Mouse (Mus musculus): ENCODE measurements around the gene C1ql1. TPM values are rescaled to one million over a fixed set of nuclear protein-coding genes. Genes with fewer than 3 reads are reported as not detected.
A peak's percentile ranks its signal among the peaks of the same experiment; 100 is the strongest.
"Not testable (repeated sequence)": the region's sequence is repeated elsewhere in the genome, so short reads cannot be mapped to it uniquely, and the experiment has no call there.

Gene C1ql1
- polyA plus RNA-seq, 1 experiment from 2014 or later, result 6.8 TPM

- Histone ChIP-seq H3K9ac (replicated peaks; ENCODE audit: low read depth, low read length) (no peak overlapping the region), H3K27ac (ENCODE audit: low read depth, low read length) (no peak overlapping the region), H3K9me3 (ENCODE audit: control insufficient read depth, low read length) (no peaks in the 10 kb centered on the region), H3K4me1 (ENCODE audit: control insufficient read depth, insufficient read depth, low read length) (no peaks in the 10 kb centered on the region), H3K27me3 (ENCODE audit: control insufficient read depth, insufficient read depth, low read length) (peaks cover 3% of the 10 kb centered on the region; the same call in 1 of the 2 replicates), H3K36me3 (ENCODE audit: control insufficient read depth, insufficient read depth, low read length) (no peaks in the 10 kb centered on the region), H3K4me3 (ENCODE audit: low read depth, low read length) (no peak overlapping the region), H3K4me2 (ENCODE audit: low read depth, low read length) (no peak overlapping the region)
- ATAC-seq (ENCODE audit: low read depth), result no peak
- WGBS, result 85% methylated on average over 9 of the region's 9 CpGs
Observed at GRCm38 (mm10) chr11:102984086-102984485, 37.6 kb upstream of the C1ql1 start.

DNA sequence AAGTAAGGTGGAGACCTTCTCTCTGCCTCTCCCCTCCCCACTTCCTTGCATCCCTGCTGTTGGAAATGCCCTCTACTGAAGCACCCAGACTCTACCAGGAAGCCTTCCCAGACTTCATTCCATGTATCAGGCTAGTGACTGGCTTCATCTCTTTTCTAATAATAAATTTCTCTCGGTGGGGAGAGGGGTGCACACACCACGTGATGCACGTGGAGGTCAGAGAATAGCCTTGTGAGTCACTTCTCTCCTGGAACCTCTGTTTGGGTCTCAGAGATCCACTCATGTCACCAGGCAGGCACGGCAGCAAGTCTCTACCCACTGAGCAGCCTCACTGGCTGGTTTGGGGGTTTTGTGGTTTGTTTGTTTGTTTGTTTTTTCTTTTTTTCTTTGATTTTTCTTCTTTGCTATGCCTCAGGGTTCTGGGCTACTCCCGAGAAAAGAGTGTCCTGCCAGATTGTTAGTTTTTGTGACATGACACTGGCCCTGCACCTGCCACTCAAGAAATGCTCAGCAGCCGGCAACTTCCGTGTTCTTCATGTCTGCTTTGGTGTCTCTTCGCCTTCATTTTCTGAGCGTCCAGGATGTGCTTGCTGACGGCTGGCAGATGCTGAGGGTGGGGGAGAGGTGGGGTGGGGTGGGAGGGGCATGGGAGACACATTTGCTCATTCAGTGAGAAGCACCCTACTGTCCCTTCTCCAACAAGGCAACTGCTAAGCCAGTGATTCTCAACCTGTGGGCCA lies 34.8 kb upstream of the C1ql1 start:
- Histone ChIP-seq H3K4me3 (ENCODE audit: low read depth, low read length) (no peak overlapping the region), H3K36me3 (ENCODE audit: control insufficient read depth, insufficient read depth, low read length) (no peaks in the 10 kb centered on the region), H3K27me3 (ENCODE audit: control insufficient read depth, insufficient read depth, low read length) (no peaks in the 10 kb centered on the region), H3K4me1 (ENCODE audit: control insufficient read depth, insufficient read depth, low read length) (no peaks in the 10 kb centered on the region), H3K9ac (replicated peaks; ENCODE audit: low read depth, low read length) (no peak overlapping the region), H3K9me3 (ENCODE audit: control insufficient read depth, low read length) (no peaks in the 10 kb centered on the region), H3K27ac (ENCODE audit: low read depth, low read length) (no peak overlapping the region), H3K4me2 (ENCODE audit: low read depth, low read length) (no peak overlapping the region)
- no peak for ATAC-seq (ENCODE audit: low read depth)
- WGBS, result 70% methylated on average over 10 of the region's 10 CpGs

GRCm38 (mm10) chr11:102978052-102978666 lies 31.7 kb upstream of the C1ql1 start:
- Histone ChIP-seq H3K9ac (replicated peaks; ENCODE audit: low read depth, low read length) (no peak overlapping the region), H3K4me2 (ENCODE audit: low read depth, low read length) (no peak overlapping the region), H3K27me3 (ENCODE audit: control insufficient read depth, insufficient read depth, low read length) (no peaks in the 10 kb centered on the region), H3K4me3 (ENCODE audit: low read depth, low read length) (no peak overlapping the region), H3K27ac (ENCODE audit: low read depth, low read length) (no peak overlapping the region), H3K9me3 (ENCODE audit: control insufficient read depth, low read length) (no peaks in the 10 kb centered on the region), H3K36me3 (ENCODE audit: control insufficient read depth, insufficient read depth, low read length) (no peaks in the 10 kb centered on the region), H3K4me1 (ENCODE audit: control insufficient read depth, insufficient read depth, low read length) (no peaks in the 10 kb centered on the region)
- 51% methylated on average over 6 of the region's 6 CpGs for WGBS
- ATAC-seq (ENCODE audit: low read depth), result no peak

GRCm38 (mm10) chr11:102975966-102976365 lies 29.5 kb upstream of the C1ql1 start:
- H3K9ac ChIP-seq (replicated peaks; ENCODE audit: low read depth, low read length); H3K4me3 ChIP-seq (ENCODE audit: low read depth, low read length); H3K27me3 ChIP-seq (ENCODE audit: control insufficient read depth, insufficient read depth, low read length); H3K4me2 ChIP-seq (ENCODE audit: low read depth, low read length); H3K9me3 ChIP-seq (ENCODE audit: control insufficient read depth, low read length); H3K4me1 ChIP-seq (ENCODE audit: control insufficient read depth, insufficient read depth, low read length); ATAC-seq (ENCODE audit: low read depth); H3K27ac ChIP-seq (ENCODE audit: low read depth, low read length); H3K36me3 ChIP-seq (ENCODE audit: control insufficient read depth, insufficient read depth, low read length): not testable (repeated sequence)
- WGBS, result 86% methylated on average over 9 of the region's 9 CpGs

- no peak overlapping the region for H3K4me2 ChIP-seq (ENCODE audit: low read depth, low read length)
- no peak overlapping the region for H3K9ac ChIP-seq (replicated peaks; ENCODE audit: low read depth, low read length)
- 69% methylated on average over 1 of the region's 1 CpGs for WGBS
- no peak overlapping the region for H3K4me3 ChIP-seq (ENCODE audit: low read depth, low read length)
- ATAC-seq (ENCODE audit: low read depth), result no peak
- H3K27ac ChIP-seq (ENCODE audit: low read depth, low read length), result no peak overlapping the region
- H3K4me1 ChIP-seq (ENCODE audit: control insufficient read depth, insufficient read depth, low read length), result no peaks in the 10 kb centered on the region
- peaks cover 2% of the 10 kb centered on the region; the same call in 1 of the 2 replicates for H3K27me3 ChIP-seq (ENCODE audit: control insufficient read depth, insufficient read depth, low read length)
- H3K9me3 ChIP-seq (ENCODE audit: control insufficient read depth, low read length), result no peaks in the 10 kb centered on the region
- no peaks in the 10 kb centered on the region for H3K36me3 ChIP-seq (ENCODE audit: control insufficient read depth, insufficient read depth, low read length)
Observed at GRCm38 (mm10) chr11:102972326-102972725, 25.8 kb upstream of the C1ql1 start.

GRCm38 (mm10) chr11:102971604-102972003 lies 25.1 kb upstream of the C1ql1 start:
- no peaks in the 10 kb centered on the region for H3K9me3 ChIP-seq (ENCODE audit: control insufficient read depth, low read length)
- H3K4me1 ChIP-seq (ENCODE audit: control insufficient read depth, insufficient read depth, low read length), result no peaks in the 10 kb centered on the region
- no peak overlapping the region for H3K27ac ChIP-seq (ENCODE audit: low read depth, low read length)
- H3K36me3 ChIP-seq (ENCODE audit: control insufficient read depth, insufficient read depth, low read length), result no peaks in the 10 kb centered on the region
- no peak overlapping the region for H3K4me2 ChIP-seq (ENCODE audit: low read depth, low read length)
- H3K4me3 ChIP-seq (ENCODE audit: low read depth, low read length), result no peak overlapping the region
- peaks cover 2% of the 10 kb centered on the region; the same call in 1 of the 2 replicates for H3K27me3 ChIP-seq (ENCODE audit: control insufficient read depth, insufficient read depth, low read length)
- 38% methylated on average over 5 of the region's 5 CpGs for WGBS
- H3K9ac ChIP-seq (replicated peaks; ENCODE audit: low read depth, low read length), result no peak overlapping the region
- ATAC-seq (ENCODE audit: low read depth), result no peak

GRCm38 (mm10) chr11:102964547-102965091 lies 18.1 kb upstream of the C1ql1 start:
- H3K27me3 ChIP-seq (ENCODE audit: control insufficient read depth, insufficient read depth, low read length), result no peaks in the 10 kb centered on the region; the same call in 1 of the 2 replicates
- H3K9me3 ChIP-seq (ENCODE audit: control insufficient read depth, low read length), result no peaks in the 10 kb centered on the region
- 70% methylated on average over 16 of the region's 16 CpGs for WGBS
- peaks cover 18% of the 10 kb centered on the region for H3K4me1 ChIP-seq (ENCODE audit: control insufficient read depth, insufficient read depth, low read length)
- H3K4me2 ChIP-seq (ENCODE audit: low read depth, low read length), result no peak overlapping the region
- peak overlapping the region; percentile 12; the same call in 1 of the 2 replicates for H3K27ac ChIP-seq (ENCODE audit: low read depth, low read length)
- H3K9ac ChIP-seq (replicated peaks; ENCODE audit: low read depth, low read length), result no peak overlapping the region
- no peaks in the 10 kb centered on the region for H3K36me3 ChIP-seq (ENCODE audit: control insufficient read depth, insufficient read depth, low read length)
- H3K4me3 ChIP-seq (ENCODE audit: low read depth, low read length), result no peak overlapping the region
- ATAC-seq (ENCODE audit: low read depth), result 0 out of 2 replicates have a peak, but pooled peaks have one; percentile 41

DNA sequence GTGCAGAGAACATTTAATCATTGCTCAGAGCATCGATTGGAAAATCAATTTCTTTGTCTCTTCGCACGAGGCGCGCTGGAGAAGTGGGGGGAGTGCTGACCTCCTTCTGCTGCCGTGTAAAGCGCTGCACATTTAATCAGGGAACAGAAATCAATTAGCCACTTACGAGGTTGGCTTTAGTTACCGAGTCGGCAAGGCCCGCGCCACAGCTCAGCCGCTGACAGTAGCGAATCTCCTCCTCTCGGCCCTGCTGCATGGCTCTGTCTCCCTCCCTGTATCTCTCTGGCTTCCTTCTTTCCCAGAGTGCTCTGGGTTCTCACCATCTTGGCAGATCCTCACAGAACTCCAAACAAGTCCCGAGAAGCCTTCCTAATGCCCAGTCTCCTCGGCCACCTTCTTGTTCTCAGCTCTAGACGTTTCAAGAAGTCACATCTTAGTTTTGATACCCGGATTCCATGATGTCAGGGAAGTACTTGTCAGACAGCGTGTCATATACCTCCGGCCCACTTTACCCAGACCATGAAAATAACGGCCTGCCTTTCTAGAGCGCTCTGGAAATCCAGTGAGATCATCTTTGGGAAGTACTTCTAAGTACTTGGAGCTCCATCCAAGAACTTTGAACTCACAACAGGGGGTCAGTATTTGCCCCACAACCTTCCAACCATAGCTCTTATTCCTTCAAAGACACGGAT lies 17.5 kb upstream of the C1ql1 start:
- H3K9ac ChIP-seq (replicated peaks; ENCODE audit: low read depth, low read length), result peak overlapping the region; percentile 41; the same call in 1 of the 2 replicates
- no peaks in the 10 kb centered on the region; the same call in 1 of the 2 replicates for H3K27me3 ChIP-seq (ENCODE audit: control insufficient read depth, insufficient read depth, low read length)
- no peaks in the 10 kb centered on the region for H3K9me3 ChIP-seq (ENCODE audit: control insufficient read depth, low read length)
- peak overlapping the region; percentile 45 for H3K27ac ChIP-seq (ENCODE audit: low read depth, low read length)
- H3K4me1 ChIP-seq (ENCODE audit: control insufficient read depth, insufficient read depth, low read length), result peaks cover 18% of the 10 kb centered on the region
- no peak overlapping the region for H3K4me3 ChIP-seq (ENCODE audit: low read depth, low read length)
- ATAC-seq (ENCODE audit: low read depth), result peak; percentile 54
- H3K4me2 ChIP-seq (ENCODE audit: low read depth, low read length), result peak overlapping the region; percentile 36
- H3K36me3 ChIP-seq (ENCODE audit: control insufficient read depth, insufficient read depth, low read length), result no peaks in the 10 kb centered on the region
- WGBS, result 18% methylated on average over 24 of the region's 24 CpGs

All from neural tube, embryonic 14.5 days (tissue).